Mouse (Mus musculus): Measurements from ENCODE around the gene Sfxn4.

GRCm38 (mm10) chr19:60870489-60870888 is 9.2 kb upstream of the Sfxn4 start:
- TF ChIP-seq CTCF (IDR thresholded peaks at IDR 0.05; ENCODE audit: low read depth) (no peak), EP300 (IDR thresholded peaks at IDR 0.05; ENCODE audit: low read depth) (no peak)

Measured in heart, postnatal 0 days (tissue).